Mouse (Mus musculus): ENCODE measurements around the gene Efna3.

The Efna3 gene

GRCm38 (mm10) chr3:89337721-89338578 lies 15.2 kb upstream of the Efna3 start, which contains the start of gene Efna4:
Efna4 (minus strand) TSS chr3:89338028.
- 0 out of 2 replicates have a peak, but pooled peaks have one; percentile 14 for ATAC-seq (ENCODE audit: low TSS enrichment)

DNA sequence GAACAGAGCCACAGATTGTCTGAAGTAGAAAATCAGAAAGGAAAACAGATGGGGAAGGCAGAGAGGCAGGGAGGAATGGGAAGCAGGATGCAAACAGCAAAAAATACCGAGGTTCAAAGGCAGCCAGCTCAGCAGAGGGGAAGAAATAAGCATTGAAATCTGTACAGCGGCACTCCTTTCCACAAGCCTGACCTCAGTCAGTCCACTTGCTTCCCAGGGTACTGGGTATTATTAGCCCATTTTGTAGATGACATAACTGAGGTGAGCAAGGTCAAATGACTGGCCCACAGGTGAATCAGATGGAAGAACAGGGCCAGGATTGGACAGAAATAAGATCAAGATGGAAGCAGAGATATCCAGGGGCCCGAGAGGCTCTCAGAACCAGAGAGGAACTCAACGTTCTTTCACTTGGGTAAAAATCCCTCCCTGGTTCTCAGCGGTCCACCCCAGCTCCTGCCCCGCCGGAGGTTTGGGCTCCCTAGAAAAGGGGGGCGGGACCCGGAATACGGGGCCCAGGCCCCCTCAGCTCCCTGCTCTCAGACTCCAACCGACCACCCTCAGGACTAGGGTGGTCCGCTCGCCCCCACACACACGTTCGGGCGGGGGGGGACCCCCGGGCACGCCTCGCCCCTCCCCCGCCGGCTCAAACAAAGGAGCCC lies 14.4 kb upstream of the Efna3 start:
- ATAC-seq (ENCODE audit: low TSS enrichment): no peak

DNA sequence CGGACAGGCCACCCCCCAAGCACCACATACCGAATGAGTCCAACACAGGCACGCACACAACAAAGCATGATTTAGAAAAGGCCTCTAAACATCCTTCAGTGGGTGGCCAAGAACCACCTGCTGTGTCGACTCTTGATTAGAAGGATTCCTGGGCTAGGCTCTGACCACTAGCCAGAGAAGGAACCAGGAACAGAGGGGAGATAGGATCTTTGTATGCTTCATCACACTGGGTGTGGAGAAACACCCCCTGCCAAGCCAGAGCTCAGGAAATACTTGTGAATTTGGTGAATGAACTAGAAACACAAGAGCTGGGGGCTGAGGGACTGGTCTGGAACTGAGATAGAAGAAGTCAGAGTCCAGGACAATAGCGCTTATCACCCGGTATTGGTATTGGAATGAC lies 13.8 kb upstream of the Efna3 start:
- ATAC-seq (ENCODE audit: low TSS enrichment): no peak

DNA sequence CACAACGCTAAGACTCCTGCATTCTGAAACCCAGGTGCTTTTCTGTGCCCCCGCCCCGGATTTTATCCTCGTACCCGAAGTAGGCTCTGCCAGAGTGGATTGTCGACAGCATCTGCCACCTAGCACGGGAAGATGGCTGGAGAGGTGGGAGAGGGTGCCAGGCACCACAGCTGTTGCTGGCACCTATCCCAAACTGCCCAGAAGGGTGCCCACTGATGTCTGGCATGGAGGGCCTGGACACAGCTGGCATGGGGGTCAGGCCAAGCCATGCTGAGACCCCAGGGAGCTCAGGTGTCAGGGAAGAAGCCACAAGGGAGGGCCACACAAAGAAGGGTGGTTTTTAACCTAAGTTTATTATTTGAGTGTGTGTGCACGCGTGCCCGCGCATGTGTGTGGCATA lies 10.3 kb upstream of the Efna3 start:
- no peak for ATAC-seq (ENCODE audit: low TSS enrichment)

- no peak for ATAC-seq (ENCODE audit: low TSS enrichment)
Measured at GRCm38 (mm10) chr3:89332476-89332875, 9.7 kb upstream of the Efna3 start.

DNA sequence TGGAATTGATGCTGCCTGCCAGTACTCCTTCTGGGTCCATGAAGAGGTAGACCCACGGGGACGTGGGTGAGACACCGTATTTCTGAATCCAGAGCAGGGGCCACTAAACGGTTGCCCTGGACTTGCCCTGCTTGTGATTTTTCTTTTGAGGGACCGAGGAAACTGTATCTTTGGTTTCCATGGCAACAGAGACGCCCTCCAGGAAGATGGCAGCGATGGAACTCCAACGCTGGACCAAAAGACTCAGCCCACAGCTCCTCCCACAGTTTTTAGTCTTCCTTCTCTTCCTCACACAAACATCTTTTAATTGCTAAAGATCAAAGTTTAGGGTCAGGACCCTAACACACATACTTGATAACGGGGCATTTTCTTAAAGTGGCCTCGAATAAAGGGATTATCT lies 9.2 kb upstream of the Efna3 start:
- ATAC-seq (ENCODE audit: low TSS enrichment): no peak

- no peak for ATAC-seq (ENCODE audit: low TSS enrichment)
Measured at GRCm38 (mm10) chr3:89331561-89331960, 8.8 kb upstream of the Efna3 start.

- no peak for ATAC-seq (ENCODE audit: low TSS enrichment)
Measured at GRCm38 (mm10) chr3:89330948-89331347, 8.2 kb upstream of the Efna3 start.

DNA sequence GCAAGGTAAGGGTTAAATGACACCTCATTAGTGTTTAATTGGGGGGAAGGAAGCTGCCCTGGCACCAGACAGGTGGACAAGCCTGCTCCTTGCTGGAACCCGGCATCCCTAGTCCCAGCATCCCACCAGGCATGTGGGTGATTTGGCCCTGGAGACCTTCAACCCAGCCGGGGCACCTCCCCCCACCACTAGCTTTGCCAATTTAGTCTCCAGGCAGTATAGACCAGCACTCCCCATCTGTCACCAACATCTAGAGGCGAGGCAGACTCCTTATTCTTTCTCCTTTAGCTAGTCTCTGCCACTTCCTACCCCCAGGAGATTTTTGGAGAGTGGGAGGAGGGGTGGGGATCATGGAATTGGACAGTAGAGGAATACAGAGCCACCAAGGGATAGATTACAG lies 7.6 kb upstream of the Efna3 start:
- ATAC-seq (ENCODE audit: low TSS enrichment): no peak

DNA sequence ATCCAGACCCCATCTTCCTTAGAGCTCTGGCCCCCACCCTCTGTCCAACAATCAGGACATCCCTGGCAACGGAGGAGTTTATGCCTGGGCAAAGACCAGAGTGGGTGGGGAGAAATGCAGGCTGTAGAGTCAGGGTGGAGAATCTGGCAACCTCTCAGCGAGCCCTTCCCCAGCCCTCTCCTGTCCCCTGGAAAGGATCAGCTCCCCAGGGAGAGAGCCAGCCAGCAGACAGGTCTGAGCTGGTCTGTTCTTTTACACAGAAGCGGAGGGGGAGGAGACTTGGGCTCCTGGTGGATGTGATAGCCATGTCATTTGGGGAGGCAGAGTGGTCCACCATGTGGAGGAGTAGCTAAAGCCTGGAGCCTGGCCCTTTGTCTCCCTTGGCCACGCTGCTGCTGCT lies 5.9 kb upstream of the Efna3 start:
- ATAC-seq (ENCODE audit: low TSS enrichment): no peak

DNA sequence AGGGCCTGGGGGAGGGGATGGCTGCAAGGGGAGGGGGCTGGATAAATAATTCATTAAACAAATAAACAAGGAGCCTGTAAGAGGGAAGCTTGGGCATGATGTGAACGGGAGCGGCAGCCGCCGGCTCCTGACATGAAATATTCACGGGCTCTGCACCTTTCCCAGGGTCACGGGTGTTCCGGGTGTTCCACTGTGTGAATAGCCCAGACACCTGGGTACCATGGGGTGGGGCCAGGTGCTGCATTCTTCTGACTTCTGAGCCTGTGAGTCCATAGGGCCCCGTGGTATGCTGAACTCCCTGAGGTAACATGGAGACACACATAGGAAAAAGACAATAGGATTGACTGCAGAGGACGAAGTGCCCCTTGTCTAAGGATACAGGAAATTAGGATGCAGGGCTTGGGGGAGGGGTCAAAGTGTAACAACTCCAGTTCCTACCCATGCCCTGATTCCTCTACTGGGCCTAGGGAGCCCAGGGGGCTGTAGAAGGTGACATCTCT lies 4.7 kb upstream of the Efna3 start:
- ATAC-seq (ENCODE audit: low TSS enrichment): no peak

GRCm38 (mm10) chr3:89325882-89326281 lies 3.1 kb upstream of the Efna3 start:
- no peak for ATAC-seq (ENCODE audit: low TSS enrichment)

DNA sequence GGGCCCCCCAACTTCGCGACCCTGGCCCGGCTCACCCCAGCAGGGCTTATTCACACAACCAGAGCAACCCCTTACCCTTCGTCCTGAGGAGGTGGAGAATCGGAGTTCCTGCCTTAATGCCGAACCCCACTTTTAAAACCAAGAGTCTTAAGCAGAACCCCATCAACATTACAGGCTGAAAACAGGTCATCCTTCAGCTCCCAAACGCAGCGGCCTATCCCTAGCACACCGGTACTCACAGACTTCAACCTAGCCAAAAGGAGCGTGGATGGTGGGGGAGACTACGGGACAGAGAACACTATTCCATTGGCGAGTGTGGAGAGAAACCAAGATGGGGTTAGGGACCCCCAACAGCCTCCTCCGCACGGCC lies 649 bp downstream of the Efna3 start:
- ATAC-seq (ENCODE audit: low TSS enrichment): 0 out of 2 replicates have a peak, but pooled peaks have one; percentile 10

- no peak for ATAC-seq (ENCODE audit: low TSS enrichment)
Measured at GRCm38 (mm10) chr3:89321183-89322130, 1.3 kb downstream of the Efna3 start.

- no peak for ATAC-seq (ENCODE audit: low TSS enrichment)
Measured at GRCm38 (mm10) chr3:89320581-89321182, 2.1 kb downstream of the Efna3 start.

- no peak for ATAC-seq (ENCODE audit: low TSS enrichment)
Measured at GRCm38 (mm10) chr3:89319591-89320350, 3.0 kb downstream of the Efna3 start.

- ATAC-seq (ENCODE audit: low TSS enrichment): no peak
Measured at GRCm38 (mm10) chr3:89318971-89319590, 3.7 kb downstream of the Efna3 start.

- no peak for ATAC-seq (ENCODE audit: low TSS enrichment)
Measured at GRCm38 (mm10) chr3:89318316-89318715, 4.4 kb downstream of the Efna3 start.

- no peak; the same call in 1 of the 2 replicates for ATAC-seq (ENCODE audit: low TSS enrichment)
Measured at GRCm38 (mm10) chr3:89317246-89317645, 5.5 kb downstream of the Efna3 start.

DNA sequence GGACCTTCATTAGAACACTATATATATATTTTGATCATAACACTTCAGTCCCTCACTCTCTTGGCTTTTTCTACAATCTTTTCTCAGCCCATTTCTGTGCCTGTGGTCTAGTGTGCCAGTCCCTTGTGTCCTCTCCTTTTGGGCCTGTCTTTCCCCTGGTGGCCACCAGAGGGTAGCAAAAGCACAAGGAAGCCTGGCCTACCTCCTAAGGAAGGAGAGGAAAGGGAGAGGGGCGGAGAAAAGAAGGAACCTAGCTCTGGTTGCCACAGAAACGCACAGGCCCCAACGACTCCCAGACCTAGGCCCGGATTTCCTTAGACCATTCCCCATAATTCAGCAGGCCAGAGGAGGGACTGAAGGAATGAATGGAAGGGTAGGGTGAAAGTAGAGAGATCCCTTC lies 5.9 kb downstream of the Efna3 start:
- ATAC-seq (ENCODE audit: low TSS enrichment): peak; percentile 34

Measured in frontal cortex, adult (tissue).